Mouse (Mus musculus) lung, embryonic 14.5 days (tissue): ENCODE data around the gene Tbk1. TPM values are rescaled to one million over a fixed set of nuclear protein-coding genes. Genes with fewer than 3 reads are reported as not detected.

Experiments used
- ATAC-seq: fragments of 200-750 bp; cut with Nextera tagmentation; 2 replicates; pipeline ENCODE4 v1.8.0; 2017; ENCODE audit warnings: mild to moderate bottlenecking, moderate TSS enrichment, moderate library complexity; ENCODE audit not compliant: insufficient read depth
- DNase-seq: peaks from one replicate; pipeline ENCODE4 v3.0.0-alpha.2; 2015
- H3K27ac ChIP-seq: fragments of 300-500 bp; sonication (generic); 2 replicates; pipeline ENCODE4 v1.5.1; 2014; ENCODE audit warnings: low read depth, mild to moderate bottlenecking, moderate library complexity
- H3K27me3 ChIP-seq: fragments of 300-500 bp; sonication (generic); 2 replicates; pipeline ENCODE4 v1.6.1; 2014; ENCODE audit warnings: low read length, control low read depth; ENCODE audit not compliant: insufficient read depth
- H3K36me3 ChIP-seq: fragments of 300-500 bp; sonication (generic); 2 replicates; pipeline ENCODE4 v1.6.1; 2014; ENCODE audit warnings: control low read depth; ENCODE audit not compliant: insufficient read depth
- H3K4me1 ChIP-seq: fragments of 300-500 bp; sonication (generic); 2 replicates; pipeline ENCODE4 v1.6.1; 2014; ENCODE audit warnings: antibody characterized with exemption, control low read depth; ENCODE audit not compliant: insufficient read depth
- H3K4me2 ChIP-seq: fragments of 300-500 bp; sonication (generic); 2 replicates; pipeline ENCODE4 v1.6.1; 2014; ENCODE audit warnings: mild to moderate bottlenecking
- H3K4me3 ChIP-seq: fragments of 300-500 bp; sonication (generic); 2 replicates; pipeline ENCODE4 v1.5.1; 2014; ENCODE audit warnings: low read depth, low read length
- H3K9ac ChIP-seq: fragments of 300-500 bp; sonication (generic); 2 replicates; pipeline ENCODE4 v1.6.1; 2014
- H3K9me3 ChIP-seq: fragments of 300-500 bp; sonication (generic); 2 replicates; pipeline ENCODE4 v1.6.1; 2016; ENCODE audit warnings: low read depth, low read length, control low read depth
- CTCF ChIP-seq: IDR thresholded peaks from 2 replicates; pipeline ENCODE4 v1.5.1; 2016; ENCODE audit warnings: antibody characterized with exemption, low read depth
- WGBS: fragments of 180-500 bp; shearing (Covaris S2); extraction: QIAGEN DNeasy Blood & Tissue Kit; methylation state at CpG from one replicate; pipeline ENCODE4 v1.1.7; 2014; 5-methylcytosine and 5-hydroxymethylcytosine counted together
- polyA plus RNA-seq: library from polyadenylated mRNA; unstranded; fragments of >200 nt; fragmentation: Nextera tagmentation; extraction: Ambion mirVana; gene quantifications from 2 replicates; pipeline ENCODE4 v1.2.1, GENCODE M21; 2014

Gene Tbk1
- polyA plus RNA-seq, 1 experiment from 2014 or later, result 38.1 TPM

DNA sequence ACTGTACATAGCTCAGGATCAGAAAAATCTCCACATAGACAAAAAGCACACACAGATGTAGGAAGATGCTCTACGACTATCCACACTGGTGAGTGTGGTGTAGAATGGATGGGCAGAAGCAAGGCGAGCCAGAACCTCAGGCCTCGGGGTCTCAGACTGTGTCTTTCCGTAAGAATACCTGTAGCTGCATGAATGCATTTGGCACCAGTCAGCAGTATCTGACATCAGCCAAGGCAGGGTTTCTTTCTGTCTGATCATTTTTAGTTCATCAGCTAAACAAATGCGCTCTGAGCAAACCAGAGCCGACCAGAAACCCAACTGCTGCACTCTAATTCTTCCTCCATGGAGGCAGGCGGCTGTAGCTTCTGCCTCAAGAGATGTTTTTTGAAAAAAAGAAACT lies 18.1 kb downstream of the Tbk1 start:
- H3K4me3 ChIP-seq, result no peak overlapping the region
- no peak overlapping the region for H3K4me2 ChIP-seq
- H3K9me3 ChIP-seq, result no peaks in the 10 kb centered on the region
- H3K27ac ChIP-seq, result no peak overlapping the region
- 69% methylated on average over 7 of the region's 7 CpGs for WGBS
- ATAC-seq, result no peak
- no peaks in the 10 kb centered on the region for H3K27me3 ChIP-seq
- TF ChIP-seq CTCF, result no peak
- DNase-seq, result no peak
- H3K9ac ChIP-seq, result no peak overlapping the region
- H3K36me3 ChIP-seq, result peaks cover 68% of the 10 kb centered on the region
- H3K4me1 ChIP-seq, result no peaks in the 10 kb centered on the region

DNA sequence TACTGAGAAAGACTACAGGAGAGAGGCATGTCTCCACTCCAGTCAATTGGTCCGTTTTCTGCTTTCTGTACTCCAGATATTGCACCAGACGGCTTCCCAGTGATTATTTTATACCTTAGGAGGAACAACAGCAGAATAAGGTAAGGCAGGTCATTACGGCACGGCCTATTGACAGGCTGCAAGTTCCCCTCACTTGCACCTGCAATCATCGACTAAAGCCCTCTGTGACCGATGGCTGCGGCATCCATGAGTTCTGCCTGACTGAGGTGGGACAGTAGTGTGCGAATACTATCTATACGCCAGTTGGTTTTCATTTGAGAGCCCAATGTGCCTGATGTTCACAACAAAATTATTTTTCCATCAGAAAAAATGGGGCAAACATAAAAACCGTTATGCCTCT lies 18.6 kb downstream of the Tbk1 start:
- H3K4me1 ChIP-seq, result no peaks in the 10 kb centered on the region
- H3K27ac ChIP-seq, result no peak overlapping the region
- H3K4me3 ChIP-seq, result no peak overlapping the region
- peaks cover 72% of the 10 kb centered on the region for H3K36me3 ChIP-seq
- no peak overlapping the region for H3K4me2 ChIP-seq
- no peaks in the 10 kb centered on the region for H3K27me3 ChIP-seq
- no peaks in the 10 kb centered on the region for H3K9me3 ChIP-seq
- no peak for TF ChIP-seq CTCF
- no peak overlapping the region for H3K9ac ChIP-seq
- DNase-seq (no peak), ATAC-seq (no peak)
- 95% methylated on average over 10 of the region's 10 CpGs for WGBS

DNA sequence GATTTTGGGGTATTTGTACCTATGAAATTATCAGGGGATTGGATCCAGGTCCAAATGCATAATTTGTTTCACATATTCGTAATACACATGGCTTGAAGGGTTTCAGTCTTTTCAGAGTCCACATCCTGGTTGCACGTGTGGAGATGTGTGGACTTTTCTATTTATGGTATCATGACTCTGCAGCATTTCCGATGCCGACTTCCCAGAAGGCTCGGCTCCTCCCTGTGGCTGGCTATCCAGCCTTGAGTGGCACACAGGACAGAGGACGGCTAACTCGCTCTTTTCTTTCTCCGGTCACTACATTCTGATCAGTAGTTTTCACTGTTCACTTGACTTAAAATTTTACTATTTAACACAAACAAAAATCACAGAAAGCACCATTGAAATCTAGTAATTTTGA lies 22.1 kb downstream of the Tbk1 start:
- Histone ChIP-seq H3K4me1 (no peaks in the 10 kb centered on the region), H3K9me3 (no peaks in the 10 kb centered on the region), H3K4me3 (no peak overlapping the region), H3K4me2 (no peak overlapping the region), H3K27me3 (no peaks in the 10 kb centered on the region), H3K36me3 (peaks cover 63% of the 10 kb centered on the region), H3K27ac (no peak overlapping the region), H3K9ac (no peak overlapping the region)
- TF ChIP-seq CTCF, result no peak
- DNase-seq (peak; percentile 18), ATAC-seq (no peak)
- WGBS, result 88% methylated on average over 8 of the region's 8 CpGs

GRCm38 (mm10) chr10:121558231-121558630 lies 28.4 kb downstream of the Tbk1 start:
- Histone ChIP-seq H3K36me3 (peaks cover 80% of the 10 kb centered on the region), H3K9ac (no peak overlapping the region), H3K4me3 (no peak overlapping the region), H3K9me3 (no peaks in the 10 kb centered on the region), H3K4me2 (no peak overlapping the region), H3K27me3 (no peaks in the 10 kb centered on the region), H3K4me1 (no peaks in the 10 kb centered on the region), H3K27ac (no peak overlapping the region)
- WGBS, result 72% methylated on average over 2 of the region's 2 CpGs
- DNase-seq (no peak), ATAC-seq (no peak)
- TF ChIP-seq CTCF, result no peak

DNA sequence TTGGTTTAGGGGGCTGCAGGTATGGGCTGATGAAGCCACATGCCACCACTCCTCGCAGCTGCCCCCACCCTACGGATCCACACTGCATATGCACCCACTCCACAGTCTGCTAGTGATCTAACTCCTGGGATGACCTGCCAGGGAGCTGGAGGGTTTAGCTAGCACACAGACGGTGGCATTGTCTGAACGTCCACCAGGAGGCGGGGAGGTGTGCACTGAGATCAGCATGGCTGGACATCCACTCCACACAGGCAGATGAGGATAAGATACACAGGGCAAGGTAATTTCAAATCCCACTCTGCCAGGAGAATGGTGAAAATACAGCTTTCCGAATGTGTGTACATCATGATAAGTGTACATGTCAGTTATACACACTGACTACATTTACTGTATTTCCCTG lies 30.3 kb downstream of the Tbk1 start:
- Histone ChIP-seq H3K9me3 (no peaks in the 10 kb centered on the region), H3K27me3 (no peaks in the 10 kb centered on the region), H3K4me1 (no peaks in the 10 kb centered on the region), H3K4me3 (no peak overlapping the region), H3K27ac (no peak overlapping the region), H3K9ac (no peak overlapping the region), H3K4me2 (no peak overlapping the region), H3K36me3 (peaks cover 85% of the 10 kb centered on the region)
- peak; percentile 37; the same call in 1 of the 2 replicates for TF ChIP-seq CTCF
- no peak for DNase-seq
- 73% methylated on average over 6 of the region's 6 CpGs for WGBS
- ATAC-seq, result no peak

- no peak overlapping the region for H3K4me3 ChIP-seq
- WGBS, result 77% methylated on average over 9 of the region's 9 CpGs
- peaks cover 90% of the 10 kb centered on the region for H3K36me3 ChIP-seq
- DNase-seq (no peak), ATAC-seq (no peak)
- TF ChIP-seq CTCF, result no peak
- H3K27me3 ChIP-seq, result no peaks in the 10 kb centered on the region
- H3K9ac ChIP-seq, result no peak overlapping the region
- no peaks in the 10 kb centered on the region for H3K4me1 ChIP-seq
- H3K9me3 ChIP-seq, result no peaks in the 10 kb centered on the region
- H3K27ac ChIP-seq, result no peak overlapping the region
- H3K4me2 ChIP-seq, result no peak overlapping the region
Observed at GRCm38 (mm10) chr10:121550334-121550733, 36.3 kb downstream of the Tbk1 start.

- Histone ChIP-seq H3K27me3 (no peaks in the 10 kb centered on the region), H3K36me3 (peaks cover 87% of the 10 kb centered on the region), H3K4me3 (no peak overlapping the region), H3K9ac (no peak overlapping the region), H3K9me3 (no peaks in the 10 kb centered on the region), H3K27ac (no peak overlapping the region), H3K4me2 (no peak overlapping the region), H3K4me1 (no peaks in the 10 kb centered on the region)
- TF ChIP-seq CTCF, result no peak
- ATAC-seq, result no peak
- WGBS, result 86% methylated on average over 5 of the region's 5 CpGs
- no peak for DNase-seq
Observed at GRCm38 (mm10) chr10:121549670-121550069, 36.9 kb downstream of the Tbk1 start.

- no peak overlapping the region for H3K4me3 ChIP-seq
- no peaks in the 10 kb centered on the region for H3K27me3 ChIP-seq
- no peaks in the 10 kb centered on the region for H3K9me3 ChIP-seq
- 54% methylated on average over 6 of the region's 6 CpGs for WGBS
- no peak overlapping the region for H3K9ac ChIP-seq
- no peaks in the 10 kb centered on the region for H3K4me1 ChIP-seq
- ATAC-seq, result no peak
- no peak for DNase-seq
- H3K36me3 ChIP-seq, result peaks cover 65% of the 10 kb centered on the region
- TF ChIP-seq CTCF, result no peak
- H3K27ac ChIP-seq, result no peak overlapping the region
- H3K4me2 ChIP-seq, result no peak overlapping the region
Observed at GRCm38 (mm10) chr10:121547162-121547561, 39.4 kb downstream of the Tbk1 start.
